Mouse (Mus musculus) heart, embryonic 16.5 days (tissue): Measurements from ENCODE around the gene Cntfr. TPM values are rescaled to one million over a fixed set of nuclear protein-coding genes. Genes with fewer than 3 reads are reported as not detected.

ENCODE experiments used
- polyA plus RNA-seq: library from polyadenylated mRNA; unstranded; fragments of >200 nt; fragmentation: Nextera tagmentation; extraction: Ambion mirVana; gene quantifications from 2 replicates; pipeline ENCODE4 v1.2.1, GENCODE M21; 2015

Cntfr gene
- polyA plus RNA-seq, 1 experiment from 2014 or later, result 1.5 TPM

Other genes starting within 250 kb of the Cntfr start
- gene Kif24, start 232.2 kb downstream of the Cntfr start, polyA plus RNA-seq, result 3.4 and 4.8 TPM in 2 replicates
- gene Nudt2, start 231.9 kb downstream of the Cntfr start, polyA plus RNA-seq, result 41.6 and 41.7 TPM in 2 replicates
- 3.2 and 3.4 TPM in 2 replicates for gene AI464131, start 194.0 kb downstream of the Cntfr start, polyA plus RNA-seq
- 1.1 and 1.2 TPM in 2 replicates for gene 1110017D15Rik, start 179.8 kb downstream of the Cntfr start, polyA plus RNA-seq
- 1.5 and 2.4 TPM in 2 replicates for gene Fam219a, start 127.6 kb downstream of the Cntfr start, polyA plus RNA-seq
- gene Dnaic1, start 127.3 kb downstream of the Cntfr start, polyA plus RNA-seq, result 2.6 and 3.6 TPM in 2 replicates
- gene Enho, start 56.8 kb downstream of the Cntfr start, polyA plus RNA-seq, result 4.7 and 5.6 TPM in 2 replicates
- gene Il11ra1, start 2.9 kb upstream of the Cntfr start, polyA plus RNA-seq, result 134 and 142 TPM in 2 replicates
- 46.1 and 48.4 TPM in 2 replicates for gene Rpp25l, start 16.4 kb upstream of the Cntfr start, polyA plus RNA-seq
- 137 and 141 TPM in 2 replicates for gene Dctn3, start 26.1 kb upstream of the Cntfr start, polyA plus RNA-seq
- not detected in 2 replicates for gene Arid3c, start 34.1 kb upstream of the Cntfr start, polyA plus RNA-seq
- 60.6 and 69.8 TPM in 2 replicates for gene Galt, start 58.1 kb upstream of the Cntfr start, polyA plus RNA-seq
- 60.5 and 61.7 TPM in 2 replicates for gene Sigmar1, start 59.1 kb upstream of the Cntfr start, polyA plus RNA-seq
- 40.8 and 40.9 TPM in 2 replicates for gene Ccl27a, start 77.2 kb upstream of the Cntfr start, polyA plus RNA-seq
- gene Gm21541, start 206.5 kb upstream of the Cntfr start, polyA plus RNA-seq, result 11.2 and 17.1 TPM in 2 replicates
- gene Gm20878, start 244.5 kb upstream of the Cntfr start, polyA plus RNA-seq, result 1.9 and 2.4 TPM in 2 replicates